Mouse (Mus musculus) ES-CJ7 (cell line): ENCODE data around the gene Edaradd.

ENCODE experiments used
- DNase-seq: peaks from one replicate; pipeline ENCODE4 v3.0.0; 2011; ENCODE audit warnings: low read depth, low spot score

Edaradd gene

DNA sequence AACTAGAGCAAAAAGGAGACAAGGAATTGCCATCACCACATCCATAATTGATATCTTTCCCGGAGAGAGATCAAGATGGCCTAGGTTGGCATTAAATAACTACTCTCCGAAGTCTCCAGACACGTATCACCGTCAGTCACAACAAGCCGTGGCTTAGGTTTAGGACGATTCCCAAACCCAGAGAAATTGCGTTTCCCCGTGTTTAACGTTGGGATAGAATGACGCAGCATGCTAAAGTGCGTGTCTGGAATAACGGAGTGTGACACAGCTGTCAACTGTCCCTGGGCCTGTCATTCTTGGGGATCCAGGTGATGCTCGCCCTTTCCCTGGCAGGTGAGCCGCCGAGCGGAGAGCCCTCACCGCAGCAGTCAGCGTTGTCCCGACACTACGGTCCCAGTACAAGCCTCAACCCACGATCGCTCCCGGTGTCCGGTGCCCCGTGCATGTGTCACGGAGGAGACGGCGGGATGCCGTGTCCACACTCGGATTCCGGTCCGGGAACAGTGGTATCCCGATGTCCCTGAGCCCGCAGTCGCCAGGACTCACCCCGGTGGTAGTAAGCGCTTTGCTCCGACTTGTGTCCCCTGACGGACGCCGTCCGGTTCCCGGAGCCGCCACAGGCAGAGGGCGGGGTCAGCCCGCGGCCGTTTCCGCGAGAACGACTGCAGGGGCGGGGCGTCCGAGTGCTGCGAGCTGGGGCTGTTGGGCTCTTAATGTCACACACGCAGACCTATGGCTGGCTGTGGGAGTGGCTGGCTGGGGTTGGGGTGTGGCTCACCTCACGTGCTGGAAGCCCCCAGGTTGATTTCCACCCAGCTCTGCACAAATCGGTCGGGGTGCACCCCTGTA lies 59.1 kb downstream of the Edaradd start:
- DNase-seq: peak; percentile 82

DNA sequence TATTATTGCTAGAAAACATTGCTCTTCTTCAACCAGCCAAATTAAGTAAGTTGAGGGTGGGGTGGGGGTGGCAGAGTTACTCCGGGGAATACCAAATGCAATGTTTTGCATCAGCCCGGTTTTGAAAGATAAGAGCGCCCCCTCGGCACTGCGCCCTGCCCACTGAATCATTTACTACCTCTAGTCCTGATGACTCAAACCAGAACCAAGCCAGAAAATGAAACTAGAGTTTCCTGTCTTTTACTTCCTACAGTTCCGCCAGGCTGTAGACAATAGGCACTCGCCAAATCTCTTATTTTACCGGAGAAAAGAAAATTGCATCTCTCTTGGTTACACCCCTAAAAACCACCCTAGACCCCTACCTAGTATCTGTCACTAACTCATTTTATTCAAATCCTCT lies 59.8 kb downstream of the Edaradd start:
- no peak for DNase-seq

DNA sequence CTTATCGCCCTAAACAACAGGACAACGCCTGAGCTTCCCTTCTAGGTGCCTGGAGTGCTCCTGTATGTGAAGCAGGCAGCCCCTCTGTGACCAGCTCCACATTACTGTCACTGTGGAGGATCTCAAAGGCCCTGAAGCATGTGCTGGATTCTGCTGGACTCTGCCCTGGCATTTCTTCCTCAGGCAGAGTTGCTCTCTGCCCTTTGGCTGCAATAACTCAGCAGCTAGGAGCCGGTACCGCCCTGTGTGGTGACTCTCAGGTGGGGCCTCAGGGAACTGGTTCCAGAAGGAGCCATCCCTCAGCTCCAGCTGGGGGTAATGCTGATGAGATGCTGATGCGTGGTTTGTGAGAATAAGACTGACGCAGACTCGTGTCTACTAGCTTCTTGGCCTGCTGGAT lies 63.5 kb downstream of the Edaradd start:
- no peak for DNase-seq

- DNase-seq: no peak
Observed at GRCm38 (mm10) chr13:12454686-12455390, 65.4 kb downstream of the Edaradd start.

DNA sequence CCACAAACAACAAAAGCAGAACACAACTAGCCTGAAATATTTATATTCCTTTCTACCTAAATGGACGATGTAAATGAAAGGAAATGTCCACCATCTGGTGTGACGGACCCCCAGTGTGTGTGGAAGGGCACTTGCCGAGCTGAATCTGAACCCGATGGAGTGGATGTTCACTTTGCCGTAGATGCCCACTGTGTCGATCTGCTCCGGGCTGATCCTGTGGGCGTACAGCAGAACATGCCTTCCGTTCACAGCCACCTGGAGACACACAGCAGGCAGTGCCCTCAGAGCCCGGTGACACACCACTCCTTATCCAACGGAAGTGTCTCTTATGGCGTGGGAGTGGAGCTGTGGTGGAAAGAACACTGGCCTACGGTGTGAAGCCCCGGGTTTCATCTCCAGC lies 67.1 kb downstream of the Edaradd start:
- no peak for DNase-seq

- no peak for DNase-seq
Observed at GRCm38 (mm10) chr13:12442008-12442587, 78.1 kb downstream of the Edaradd start.

DNA sequence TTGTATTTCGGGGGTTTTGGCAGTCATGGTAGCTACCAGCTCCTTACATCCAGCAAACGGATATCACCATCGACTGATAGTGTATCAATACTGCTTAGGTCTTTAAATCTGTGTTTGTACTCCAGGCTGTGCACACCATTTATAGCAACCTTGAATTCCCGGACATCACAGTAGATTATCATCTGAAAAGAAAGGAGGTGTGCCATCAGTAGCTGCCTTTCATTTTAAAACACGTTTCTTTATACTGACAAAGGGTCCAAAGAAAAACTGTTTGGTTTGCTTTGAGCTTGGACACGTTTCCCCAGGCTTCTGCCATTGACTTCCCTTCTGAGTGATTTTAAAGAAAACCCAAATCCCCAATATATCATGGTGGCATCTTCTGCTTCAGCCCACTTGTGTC lies 79.4 kb downstream of the Edaradd start:
- DNase-seq: peak; percentile 60

GRCm38 (mm10) chr13:12439586-12439985 lies 80.7 kb downstream of the Edaradd start:
- no peak for DNase-seq

GRCm38 (mm10) chr13:12433843-12434242 lies 86.4 kb downstream of the Edaradd start:
- no peak for DNase-seq

GRCm38 (mm10) chr13:12428556-12428955 lies 91.7 kb downstream of the Edaradd start:
- DNase-seq: no peak
